Mouse (Mus musculus) intestine, postnatal 0 days (tissue): ENCODE data around the gene Rbp7. TPM values are rescaled to one million over a fixed set of nuclear protein-coding genes. Genes with fewer than 3 reads are reported as not detected.

ENCODE experiments used
- ATAC-seq: fragments of 200-750 bp; cut with Nextera tagmentation; 2 replicates; pipeline ENCODE4 v1.8.0; 2017; ENCODE audit warnings: mild to moderate bottlenecking, moderate TSS enrichment, moderate library complexity
- H3K27ac ChIP-seq: fragments of 300-500 bp; sonication (generic); 2 replicates; pipeline ENCODE4 v1.5.1; 2014; ENCODE audit warnings: mild to moderate bottlenecking, low read depth, low read length, moderate library complexity
- H3K27me3 ChIP-seq: fragments of 300-500 bp; sonication (generic); replicated peaks from 2 replicates; pipeline ENCODE4 v1.6.1; 2014; ENCODE audit warnings: low read length, mixed read lengths; ENCODE audit not compliant: control insufficient read depth, insufficient read depth
- H3K36me3 ChIP-seq: fragments of 300-500 bp; sonication (generic); 2 replicates; pipeline ENCODE4 v1.6.1; 2014; ENCODE audit warnings: mild to moderate bottlenecking, moderate library complexity; ENCODE audit not compliant: control insufficient read depth, insufficient read depth
- H3K4me1 ChIP-seq: fragments of 300-500 bp; sonication (generic); replicated peaks from 2 replicates; pipeline ENCODE4 v1.6.1; 2014; ENCODE audit warnings: antibody characterized with exemption, low read length, mixed read lengths; ENCODE audit not compliant: control insufficient read depth, insufficient read depth
- H3K4me2 ChIP-seq: fragments of 300-500 bp; sonication (generic); replicated peaks from 2 replicates; pipeline ENCODE4 v1.6.1; 2014; ENCODE audit warnings: low read depth, mild to moderate bottlenecking, moderate library complexity
- H3K4me3 ChIP-seq: fragments of 300-500 bp; sonication (generic); 2 replicates; pipeline ENCODE4 v1.5.1; 2014; ENCODE audit warnings: low read depth, low read length
- H3K9ac ChIP-seq: fragments of 300-500 bp; sonication (generic); 2 replicates; pipeline ENCODE4 v1.6.1; 2014; ENCODE audit warnings: mild to moderate bottlenecking, low read depth, low read length
- H3K9me3 ChIP-seq: fragments of 300-500 bp; sonication (generic); 2 replicates; pipeline ENCODE4 v1.6.1; 2016; ENCODE audit warnings: mixed run types; ENCODE audit not compliant: control insufficient read depth
- CTCF ChIP-seq: sonication (generic); IDR thresholded peaks from 2 replicates; pipeline ENCODE4 v1.5.1; 2016; ENCODE audit warnings: low read depth, mild to moderate bottlenecking, control low read depth, antibody characterized with exemption, moderate library complexity
- WGBS: fragments of 180-500 bp; shearing (Covaris S2); extraction: QIAGEN DNeasy Blood & Tissue Kit; methylation state at CpG from one replicate; pipeline ENCODE4 v1.1.7; 2014; 5-methylcytosine and 5-hydroxymethylcytosine counted together
- polyA plus RNA-seq: library from polyadenylated mRNA; unstranded; fragments of >200 nt; fragmentation: Nextera tagmentation; extraction: Ambion mirVana; gene quantifications from 2 replicates; pipeline ENCODE4 v1.2.1, GENCODE M21; 2015

Rbp7 gene
- polyA plus RNA-seq = 3.8 and 4.0 TPM in 2 replicates

DNA sequence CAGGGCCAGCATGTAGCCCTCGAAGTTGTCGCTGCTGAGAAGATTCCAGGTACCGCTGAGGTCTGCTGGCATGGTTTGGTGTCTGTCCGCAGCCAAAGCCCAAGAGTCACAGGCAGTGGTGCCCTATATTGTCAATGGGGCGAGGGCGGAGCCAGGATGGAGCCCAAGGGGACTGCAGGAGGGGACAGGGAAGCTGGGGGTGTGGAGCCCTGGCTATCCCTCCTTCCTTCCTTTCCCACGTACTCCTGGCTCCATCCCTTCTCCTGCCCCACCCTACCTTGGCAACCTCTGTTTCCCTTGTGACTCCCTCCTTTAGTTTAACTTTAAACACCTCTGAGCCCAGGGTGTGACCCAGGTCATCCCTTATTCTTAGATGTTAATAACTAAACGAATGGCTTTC, at the start of gene Rbp7:
Gene Rbp7, minus strand, starts transcription at position 100 of the 400 bp plus-strand sequence.
- 48% methylated on average over 8 of the region's 8 CpGs for WGBS
- TF ChIP-seq CTCF = no peak
- no peaks in the 10 kb centered on the region for H3K36me3 ChIP-seq
- no peaks in the 10 kb centered on the region for H3K9me3 ChIP-seq
- ATAC-seq = no peak
- H3K27ac ChIP-seq = no peak within 1 kb of the TSS
- H3K4me3 ChIP-seq = no peak within 1 kb of the TSS
- no peaks in the 10 kb centered on the region for H3K4me1 ChIP-seq
- H3K27me3 ChIP-seq = no peaks in the 10 kb centered on the region
- no peak within 1 kb of the TSS for H3K9ac ChIP-seq
- H3K4me2 ChIP-seq = no peak within 1 kb of the TSS

GRCm38 (mm10) chr4:149504363-149504762, 49.6 kb upstream of the Rbp7 start:
- TF ChIP-seq CTCF = no peak
- Histone ChIP-seq H3K4me1 (no peaks in the 10 kb centered on the region), H3K27me3 (no peaks in the 10 kb centered on the region), H3K4me2 (no peak overlapping the region), H3K9ac (no peak overlapping the region), H3K4me3 (no peak overlapping the region), H3K9me3 (no peaks in the 10 kb centered on the region), H3K36me3 (peaks cover 16% of the 10 kb centered on the region; the same call in 1 of the 2 replicates), H3K27ac (no peak overlapping the region)
- 85% methylated on average over 5 of the region's 5 CpGs for WGBS
- ATAC-seq = no peak

GRCm38 (mm10) chr4:149499790-149500189, 45.0 kb upstream of the Rbp7 start:
- no peaks in the 10 kb centered on the region for H3K4me1 ChIP-seq
- 87% methylated on average over 5 of the region's 5 CpGs for WGBS
- no peak for TF ChIP-seq CTCF
- no peak overlapping the region for H3K4me2 ChIP-seq
- no peak overlapping the region for H3K27ac ChIP-seq
- no peak overlapping the region for H3K4me3 ChIP-seq
- ATAC-seq = no peak
- peaks cover 47% of the 10 kb centered on the region for H3K36me3 ChIP-seq
- no peak overlapping the region for H3K9ac ChIP-seq
- H3K27me3 ChIP-seq = no peaks in the 10 kb centered on the region
- no peaks in the 10 kb centered on the region for H3K9me3 ChIP-seq

- H3K27me3 ChIP-seq = no peaks in the 10 kb centered on the region
- H3K27ac ChIP-seq = no peak overlapping the region
- WGBS = 80% methylated on average over 8 of the region's 8 CpGs
- no peak overlapping the region for H3K4me3 ChIP-seq
- peaks cover 55% of the 10 kb centered on the region for H3K36me3 ChIP-seq
- H3K4me2 ChIP-seq = no peak overlapping the region
- no peak for TF ChIP-seq CTCF
- no peak for ATAC-seq
- H3K4me1 ChIP-seq = no peaks in the 10 kb centered on the region
- H3K9ac ChIP-seq = no peak overlapping the region
- H3K9me3 ChIP-seq = no peaks in the 10 kb centered on the region
These were observed 44.1 kb upstream of the Rbp7 start for GRCm38 (mm10) chr4:149498901-149499300.

GRCm38 (mm10) chr4:149496612-149497011, 41.8 kb upstream of the Rbp7 start:
- WGBS = 73% methylated on average over 2 of the region's 2 CpGs
- H3K27ac ChIP-seq = no peak overlapping the region
- no peak for ATAC-seq
- TF ChIP-seq CTCF = no peak
- no peaks in the 10 kb centered on the region for H3K4me1 ChIP-seq
- H3K9ac ChIP-seq = no peak overlapping the region
- H3K9me3 ChIP-seq = no peaks in the 10 kb centered on the region
- no peaks in the 10 kb centered on the region for H3K27me3 ChIP-seq
- peaks cover 55% of the 10 kb centered on the region for H3K36me3 ChIP-seq
- no peak overlapping the region for H3K4me3 ChIP-seq
- no peak overlapping the region for H3K4me2 ChIP-seq

- no peak for ATAC-seq
- H3K4me2 ChIP-seq = no peak overlapping the region
These were observed 36.4 kb upstream of the Rbp7 start for GRCm38 (mm10) chr4:149491151-149491550.

More at GRCm38 (mm10) chr4:149491151-149491550, 36.4 kb upstream of the Rbp7 start:
- Histone ChIP-seq H3K27me3 (no peaks in the 10 kb centered on the region), H3K9ac (no peak overlapping the region), H3K9me3 (no peaks in the 10 kb centered on the region), H3K4me3 (no peak overlapping the region), H3K4me1 (peaks cover 6% of the 10 kb centered on the region; the same call in 1 of the 2 replicates), H3K36me3 (peaks cover 62% of the 10 kb centered on the region), H3K27ac (peak overlapping the region; percentile 37; the same call in 1 of the 2 replicates)
- 96% methylated on average over 3 of the region's 3 CpGs for WGBS
- TF ChIP-seq CTCF = peak; percentile 57
